Mouse (Mus musculus) intestine, embryonic 14.5 days (tissue): ENCODE data around the gene Lrp11. TPM values are rescaled to one million over a fixed set of nuclear protein-coding genes. Genes with fewer than 3 reads are reported as not detected.

Source experiments
- ATAC-seq: fragments of 200-750 bp; cut with Nextera tagmentation; replicated peaks from 2 replicates; pipeline ENCODE4 v1.8.0; 2017; ENCODE audit warnings: low read depth, moderate number of reproducible peaks, moderate TSS enrichment, moderate library complexity; ENCODE audit not compliant: low FRiP score, low TSS enrichment
- DNase-seq: peaks from one replicate; pipeline ENCODE4 v3.0.0-alpha.2; 2018; ENCODE audit warnings: low spot score
- H3K27ac ChIP-seq: fragments of 300-500 bp; sonication (generic); 2 replicates; pipeline ENCODE4 v1.5.1; 2014; ENCODE audit warnings: low read depth, mild to moderate bottlenecking, control low read depth
- H3K27me3 ChIP-seq: fragments of 300-500 bp; sonication (generic); replicated peaks from 2 replicates; pipeline ENCODE4 v1.6.1; 2014; ENCODE audit warnings: low read length, control low read depth; ENCODE audit not compliant: control insufficient read depth, insufficient read depth
- H3K36me3 ChIP-seq: fragments of 300-500 bp; sonication (generic); 2 replicates; pipeline ENCODE4 v1.6.1; 2014; ENCODE audit warnings: low read length, control low read depth; ENCODE audit not compliant: control insufficient read depth, insufficient read depth
- H3K4me1 ChIP-seq: fragments of 300-500 bp; sonication (generic); replicated peaks from 2 replicates; pipeline ENCODE4 v1.6.1; 2014; ENCODE audit warnings: low read length, control low read depth, mixed read lengths; ENCODE audit not compliant: control insufficient read depth, insufficient read depth
- H3K4me2 ChIP-seq: fragments of 300-500 bp; sonication (generic); 2 replicates; pipeline ENCODE4 v1.6.1; 2014; ENCODE audit warnings: low read length
- H3K4me3 ChIP-seq: fragments of 300-500 bp; sonication (generic); 2 replicates; pipeline ENCODE4 v1.5.1; 2014; ENCODE audit warnings: low read depth, low read length, control low read depth, mixed read lengths
- H3K9ac ChIP-seq: fragments of 300-500 bp; sonication (generic); 2 replicates; pipeline ENCODE4 v1.6.1; 2014; ENCODE audit warnings: mild to moderate bottlenecking, low read length
- H3K9me3 ChIP-seq: fragments of 300-500 bp; sonication (generic); 2 replicates; pipeline ENCODE4 v1.6.1; 2016; ENCODE audit warnings: low read length, control low read depth; ENCODE audit not compliant: control insufficient read depth
- WGBS: fragments of 180-500 bp; shearing (Covaris S2); extraction: QIAGEN DNeasy Blood & Tissue Kit; methylation state at CpG from one replicate; pipeline ENCODE4 v1.1.7; 2014; 5-methylcytosine and 5-hydroxymethylcytosine counted together
- polyA plus RNA-seq: library from polyadenylated mRNA; unstranded; fragments of >200 nt; fragmentation: Nextera tagmentation; extraction: Ambion mirVana; gene quantifications from 2 replicates; pipeline ENCODE4 v1.2.1, GENCODE M21; 2014

Gene Lrp11
- polyA plus RNA-seq, 1 experiment from 2014 or later = 7.3 TPM

- 93% methylated on average over 1 of the region's 1 CpGs for WGBS
- no peak overlapping the region for H3K4me3 ChIP-seq
- no peak overlapping the region for H3K9ac ChIP-seq
- peaks cover 7% of the 10 kb centered on the region for H3K36me3 ChIP-seq
- H3K4me1 ChIP-seq = peaks cover 19% of the 10 kb centered on the region
- H3K27me3 ChIP-seq = no peaks in the 10 kb centered on the region
- H3K9me3 ChIP-seq = no peaks in the 10 kb centered on the region
- no peak for ATAC-seq
- no peak overlapping the region for H3K4me2 ChIP-seq
- no peak overlapping the region for H3K27ac ChIP-seq
- no peak for DNase-seq
Observed at GRCm38 (mm10) chr10:7664889-7665288, 75.3 kb downstream of the Lrp11 start.

GRCm38 (mm10) chr10:7667342-7667802, 77.8 kb downstream of the Lrp11 start, which contains the start of gene Nup43:
TSS of gene Nup43 (plus strand) at chr10:7667503.
- H3K36me3 ChIP-seq = peaks cover 29% of the 10 kb centered on the region
- peak within 1 kb of the TSS; percentile 92 for H3K4me2 ChIP-seq
- H3K9me3 ChIP-seq = no peaks in the 10 kb centered on the region
- DNase-seq (peak; percentile 94), ATAC-seq (peak; percentile 86)
- no peaks in the 10 kb centered on the region for H3K27me3 ChIP-seq
- WGBS = 1% methylated on average over 24 of the region's 24 CpGs
- peaks cover 14% of the 10 kb centered on the region for H3K4me1 ChIP-seq
- peak within 1 kb of the TSS; percentile 94 for H3K4me3 ChIP-seq
- H3K9ac ChIP-seq = peak within 1 kb of the TSS; percentile 61
- H3K27ac ChIP-seq = no peak within 1 kb of the TSS

GRCm38 (mm10) chr10:7673673-7674072, 84.1 kb downstream of the Lrp11 start:
- ATAC-seq = no peak
- 67% methylated on average over 1 of the region's 1 CpGs for WGBS

More at GRCm38 (mm10) chr10:7673673-7674072, 84.1 kb downstream of the Lrp11 start:
- Histone ChIP-seq H3K4me2 (no peak overlapping the region), H3K36me3 (peaks cover 83% of the 10 kb centered on the region), H3K4me1 (no peaks in the 10 kb centered on the region), H3K27me3 (no peaks in the 10 kb centered on the region), H3K9me3 (no peaks in the 10 kb centered on the region), H3K4me3 (no peak overlapping the region), H3K9ac (no peak overlapping the region), H3K27ac (no peak overlapping the region)
- no peak for DNase-seq

Other genes with a start within 250 kb of the Lrp11 start
- 3.8 and 4.7 TPM in 2 replicates for gene Ulbp1, start 116.2 kb upstream of the Lrp11 start, polyA plus RNA-seq
- gene Nup43, start 77.7 kb downstream of the Lrp11 start, polyA plus RNA-seq = 58.4 and 60.3 TPM in 2 replicates
- 110 and 115 TPM in 2 replicates for gene Pcmt1, start 91.3 kb downstream of the Lrp11 start, polyA plus RNA-seq
- 15.8 and 16.5 TPM in 2 replicates for gene Lats1, start 91.4 kb downstream of the Lrp11 start, polyA plus RNA-seq
- 59.5 and 65.3 TPM in 2 replicates for gene Katna1, start 136.2 kb downstream of the Lrp11 start, polyA plus RNA-seq
- 65.8 and 69.5 TPM in 2 replicates for gene Ginm1, start 203.0 kb downstream of the Lrp11 start, polyA plus RNA-seq
- gene Ppil4, start 203.1 kb downstream of the Lrp11 start, polyA plus RNA-seq = 34.7 and 39.7 TPM in 2 replicates
- gene Zc3h12d, start 242.7 kb downstream of the Lrp11 start, polyA plus RNA-seq = 0.13 and 0.23 TPM in 2 replicates